Mouse (Mus musculus): ENCODE results near the gene Htra2. TPM values are rescaled to one million over a fixed set of nuclear protein-coding genes. Genes with fewer than 3 reads are reported as not detected.

Htra2 gene
- polyA plus RNA-seq, 1 experiment from 2014 or later = 71.2 TPM

DNA sequence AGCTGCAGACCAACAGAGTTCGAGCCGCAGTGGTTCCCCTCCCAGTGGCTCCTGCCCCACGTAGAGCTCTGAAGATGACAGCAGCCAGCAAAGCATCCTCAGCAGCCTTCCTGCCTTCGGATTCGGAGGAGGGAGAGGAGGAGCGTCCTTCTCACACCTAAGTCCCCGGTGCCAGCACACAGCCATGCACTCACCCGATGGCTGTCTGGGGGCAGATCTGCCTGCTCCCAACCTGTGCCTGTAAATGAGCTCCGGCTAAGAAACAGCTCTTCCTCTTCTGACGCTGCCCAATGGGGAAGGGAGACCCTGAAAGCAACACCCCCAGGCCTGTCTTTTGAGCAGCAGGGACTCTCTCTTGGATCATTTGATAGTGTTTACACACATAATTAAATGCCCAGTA is 25.3 kb downstream of the Htra2 start:
- peaks cover 35% of the 10 kb centered on the region for H3K27me3 ChIP-seq
- H3K4me1 ChIP-seq (replicated peaks) = peaks cover 42% of the 10 kb centered on the region
- no peak overlapping the region for H3K4me3 ChIP-seq
- no peak overlapping the region for H3K4me2 ChIP-seq
- no peak for ATAC-seq (replicated peaks; ENCODE audit: insufficient number of reproducible peaks, insufficient read depth, low FRiP score, low read depth)
- WGBS = 50% methylated on average over 10 of the region's 10 CpGs
- H3K9me3 ChIP-seq (replicated peaks) = no peaks in the 10 kb centered on the region
- no peak overlapping the region for H3K27ac ChIP-seq
- H3K36me3 ChIP-seq = no peaks in the 10 kb centered on the region
- H3K9ac ChIP-seq = no peak overlapping the region

DNA sequence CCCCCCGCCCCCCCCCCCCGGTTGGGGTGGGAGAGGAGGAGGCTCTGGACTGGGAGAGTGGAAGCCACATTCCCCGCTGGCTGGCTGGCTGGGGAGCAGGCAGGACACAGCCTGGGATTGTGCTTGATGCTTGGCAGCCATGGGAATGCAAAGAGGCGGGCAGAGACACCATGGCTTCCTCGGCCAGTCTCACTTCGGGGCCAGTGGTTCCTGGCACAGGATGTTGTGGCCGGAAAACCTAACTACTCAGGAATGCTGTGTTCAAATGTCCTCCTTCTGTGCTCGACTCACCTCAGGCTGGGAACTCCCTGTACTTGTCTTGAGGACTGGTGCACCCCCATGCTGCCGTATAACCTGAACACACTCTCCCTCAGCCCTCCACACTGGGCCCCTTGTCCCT is 27.4 kb downstream of the Htra2 start:
- Histone ChIP-seq H3K27ac (no peak overlapping the region), H3K4me1 (replicated peaks) (peaks cover 28% of the 10 kb centered on the region), H3K4me3 (no peak overlapping the region), H3K9me3 (replicated peaks) (no peaks in the 10 kb centered on the region), H3K36me3 (no peaks in the 10 kb centered on the region), H3K9ac (no peak overlapping the region), H3K27me3 (peaks cover 31% of the 10 kb centered on the region), H3K4me2 (no peak overlapping the region)
- ATAC-seq (replicated peaks; ENCODE audit: insufficient number of reproducible peaks, insufficient read depth, low FRiP score, low read depth) = no peak; the same call in 1 of the 2 replicates
- 48% methylated on average over 7 of the region's 9 CpGs for WGBS

DNA sequence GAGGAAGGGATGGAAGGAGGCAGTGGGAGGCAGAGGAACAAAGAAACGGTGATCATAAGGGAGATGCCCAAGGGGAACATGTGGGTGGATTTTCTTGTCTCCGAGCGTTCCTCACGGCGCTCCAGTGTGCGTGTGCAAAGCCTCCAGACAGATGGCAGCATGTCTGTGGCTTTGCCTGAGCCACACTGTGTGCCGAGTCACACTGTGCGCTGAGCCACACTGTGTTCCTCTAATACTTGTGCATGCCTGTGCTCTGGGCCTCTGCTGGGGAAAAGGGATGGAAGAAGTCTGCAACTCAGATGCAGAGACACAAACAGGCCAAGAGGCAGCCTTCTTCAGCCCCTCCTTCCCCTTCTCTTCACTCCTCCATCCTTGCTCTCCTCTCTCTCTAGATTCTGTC is 27.8 kb downstream of the Htra2 start:
- Histone ChIP-seq H3K9me3 (replicated peaks) (no peaks in the 10 kb centered on the region), H3K36me3 (no peaks in the 10 kb centered on the region), H3K27ac (no peak overlapping the region), H3K4me2 (no peak overlapping the region), H3K9ac (no peak overlapping the region), H3K4me1 (replicated peaks) (peaks cover 24% of the 10 kb centered on the region), H3K27me3 (peaks cover 29% of the 10 kb centered on the region), H3K4me3 (no peak overlapping the region)
- WGBS = 70% methylated on average over 8 of the region's 8 CpGs
- ATAC-seq (replicated peaks; ENCODE audit: insufficient number of reproducible peaks, insufficient read depth, low FRiP score, low read depth) = no peak; the same call in 1 of the 2 replicates

DNA sequence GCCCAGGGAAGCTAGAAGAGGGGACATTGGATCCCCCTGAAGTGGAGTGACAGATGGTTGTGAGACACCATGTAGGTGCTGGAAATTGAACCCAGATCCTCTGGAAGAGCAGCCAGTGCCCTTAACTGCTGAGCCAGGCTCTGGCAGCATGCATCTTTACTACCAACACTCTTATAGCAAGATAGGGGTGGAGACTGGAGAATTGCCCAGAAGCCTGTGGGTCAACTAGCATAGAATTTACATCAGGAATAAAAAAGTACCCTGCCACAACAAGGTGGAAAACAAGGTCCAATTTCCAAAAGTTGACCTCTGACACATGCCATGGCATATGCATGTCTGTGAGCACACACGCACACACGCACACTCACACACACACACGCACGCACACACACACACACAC is 29.9 kb downstream of the Htra2 start:
- Histone ChIP-seq H3K9ac (no peak overlapping the region), H3K4me1 (replicated peaks) (peaks cover 11% of the 10 kb centered on the region; the same call in 1 of the 2 replicates), H3K4me3 (no peak overlapping the region), H3K4me2 (no peak overlapping the region), H3K27ac (no peak overlapping the region), H3K27me3 (peaks cover 14% of the 10 kb centered on the region; the same call in 1 of the 2 replicates), H3K9me3 (replicated peaks) (no peaks in the 10 kb centered on the region), H3K36me3 (no peaks in the 10 kb centered on the region)
- 82% methylated on average over 4 of the region's 4 CpGs for WGBS
- no peak for ATAC-seq (replicated peaks; ENCODE audit: insufficient number of reproducible peaks, insufficient read depth, low FRiP score, low read depth)

DNA sequence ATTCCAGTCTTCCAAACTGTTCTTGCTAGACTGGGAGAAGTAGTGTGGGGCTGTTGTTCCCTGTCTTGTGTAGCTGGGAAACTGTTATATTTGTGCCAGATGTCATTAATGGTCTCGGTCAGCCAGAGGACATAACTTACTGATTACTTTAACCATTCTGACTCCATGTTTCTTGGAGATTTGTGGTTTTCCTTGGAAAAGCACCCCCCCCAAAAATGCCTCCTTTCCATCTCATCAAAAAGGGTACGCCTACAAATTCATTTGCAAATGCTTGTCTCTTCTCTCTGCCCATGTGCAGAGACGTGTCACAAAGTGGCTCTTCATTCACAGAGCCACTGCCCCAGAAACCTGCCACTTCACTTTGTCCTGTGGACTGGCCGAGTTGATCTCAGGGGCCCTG is 30.7 kb downstream of the Htra2 start:
- Histone ChIP-seq H3K36me3 (no peaks in the 10 kb centered on the region), H3K4me3 (no peak overlapping the region), H3K27ac (no peak overlapping the region), H3K4me1 (replicated peaks) (0 out of 2 replicates have a peak, but pooled peaks cover 8% of the 10 kb centered on the region), H3K9ac (no peak overlapping the region), H3K9me3 (replicated peaks) (no peaks in the 10 kb centered on the region), H3K4me2 (no peak overlapping the region), H3K27me3 (peaks cover 14% of the 10 kb centered on the region; the same call in 1 of the 2 replicates)
- 65% methylated on average over 4 of the region's 4 CpGs for WGBS
- no peak for ATAC-seq (replicated peaks; ENCODE audit: insufficient number of reproducible peaks, insufficient read depth, low FRiP score, low read depth)

DNA sequence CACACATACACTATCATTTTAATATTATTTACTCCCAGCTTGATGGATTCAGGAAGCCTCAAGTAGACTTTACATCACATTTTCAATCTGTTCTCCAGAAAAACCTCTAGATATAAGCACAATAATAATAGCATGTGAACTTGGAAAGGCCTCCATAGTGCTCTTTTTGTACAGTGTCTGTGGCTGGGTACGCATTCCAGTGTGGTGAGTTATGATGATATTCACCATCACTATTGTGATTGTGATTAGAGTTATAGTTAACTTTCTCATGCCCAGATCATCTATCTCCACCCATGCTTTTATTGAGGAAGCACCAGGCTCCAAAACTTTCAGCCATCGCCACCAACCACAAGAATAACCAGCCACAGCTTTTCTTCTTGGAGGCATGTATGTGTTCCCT is 31.3 kb downstream of the Htra2 start:
- H3K9me3 ChIP-seq (replicated peaks) = no peaks in the 10 kb centered on the region
- ATAC-seq (replicated peaks; ENCODE audit: insufficient number of reproducible peaks, insufficient read depth, low FRiP score, low read depth) = no peak
- H3K4me2 ChIP-seq = no peak overlapping the region
- H3K9ac ChIP-seq = no peak overlapping the region
- H3K36me3 ChIP-seq = no peaks in the 10 kb centered on the region
- H3K27me3 ChIP-seq = peaks cover 11% of the 10 kb centered on the region; the same call in 1 of the 2 replicates
- no peak overlapping the region for H3K27ac ChIP-seq
- 0 out of 2 replicates have a peak, but pooled peaks cover 8% of the 10 kb centered on the region for H3K4me1 ChIP-seq (replicated peaks)
- 91% methylated on average over 2 of the region's 2 CpGs for WGBS
- no peak overlapping the region for H3K4me3 ChIP-seq

DNA sequence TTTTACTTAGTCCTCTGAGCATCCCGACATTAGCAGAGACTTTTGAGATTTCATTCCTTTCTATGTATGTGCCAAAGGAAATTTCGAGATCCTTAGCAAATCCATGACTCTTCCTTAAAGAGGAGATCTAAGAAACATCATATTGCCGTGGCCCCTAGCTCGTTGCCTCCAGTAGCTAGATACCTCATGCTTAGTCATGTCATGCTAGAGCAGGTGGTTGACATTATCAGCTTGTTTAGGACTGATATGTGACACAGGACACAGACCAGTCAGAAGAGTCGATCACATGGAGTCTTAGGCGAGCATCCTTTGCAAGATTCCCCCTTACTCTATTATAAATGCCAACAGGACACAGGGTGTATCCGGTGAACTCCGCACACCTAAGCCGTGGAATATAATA is 32.1 kb downstream of the Htra2 start:
- Histone ChIP-seq H3K4me1 (replicated peaks) (0 out of 2 replicates have a peak, but pooled peaks cover 5% of the 10 kb centered on the region), H3K27ac (no peak overlapping the region), H3K4me2 (no peak overlapping the region), H3K36me3 (no peaks in the 10 kb centered on the region), H3K4me3 (no peak overlapping the region), H3K27me3 (0 out of 2 replicates have a peak, but pooled peaks cover 5% of the 10 kb centered on the region), H3K9ac (no peak overlapping the region), H3K9me3 (replicated peaks) (no peaks in the 10 kb centered on the region)
- WGBS = 74% methylated on average over 9 of the region's 9 CpGs
- no peak for ATAC-seq (replicated peaks; ENCODE audit: insufficient number of reproducible peaks, insufficient read depth, low FRiP score, low read depth)

DNA sequence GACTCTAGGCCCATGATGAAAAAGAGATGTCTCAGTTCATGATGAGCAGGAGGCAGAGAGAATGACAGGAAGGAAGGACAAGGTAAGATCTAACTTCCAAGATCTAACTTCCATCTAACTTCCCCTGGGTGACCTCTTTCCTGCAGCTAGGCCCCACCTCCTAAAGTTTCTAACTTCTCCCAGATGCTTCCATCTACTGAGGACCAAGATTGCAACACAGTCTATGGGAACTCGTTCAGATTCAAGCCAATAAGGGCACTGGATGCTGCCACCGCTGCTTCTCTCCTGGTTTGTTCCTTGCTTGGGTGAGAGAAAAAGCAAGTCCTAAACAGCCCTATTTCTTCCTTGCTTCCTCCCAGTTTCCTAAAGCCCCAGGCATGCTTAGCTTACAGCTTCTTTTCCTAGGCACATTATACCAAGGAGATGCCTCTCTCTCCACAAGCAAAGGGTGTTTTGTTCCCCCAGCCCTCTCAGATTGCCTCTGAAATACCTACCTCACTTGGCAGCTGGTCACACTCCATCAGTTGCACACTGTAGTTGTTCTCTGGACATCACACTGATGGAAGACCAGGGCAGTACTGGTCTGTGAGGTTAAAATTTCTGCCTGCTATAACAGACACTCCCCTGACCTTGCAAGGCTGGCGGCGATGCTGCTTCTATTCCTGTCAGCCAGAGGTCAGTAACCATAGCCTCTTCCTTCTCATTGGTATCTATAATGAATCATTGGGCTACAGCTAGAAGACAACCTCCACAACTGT is 34.1 kb downstream of the Htra2 start:
- Histone ChIP-seq H3K4me1 (replicated peaks) (peaks cover 3% of the 10 kb centered on the region; the same call in 1 of the 2 replicates), H3K27ac (no peak overlapping the region), H3K36me3 (no peaks in the 10 kb centered on the region), H3K9ac (no peak overlapping the region), H3K27me3 (no peaks in the 10 kb centered on the region), H3K4me2 (no peak overlapping the region), H3K9me3 (replicated peaks) (no peaks in the 10 kb centered on the region), H3K4me3 (no peak overlapping the region)
- no peak for ATAC-seq (replicated peaks; ENCODE audit: insufficient number of reproducible peaks, insufficient read depth, low FRiP score, low read depth)
- 70% methylated on average over 4 of the region's 4 CpGs for WGBS

DNA sequence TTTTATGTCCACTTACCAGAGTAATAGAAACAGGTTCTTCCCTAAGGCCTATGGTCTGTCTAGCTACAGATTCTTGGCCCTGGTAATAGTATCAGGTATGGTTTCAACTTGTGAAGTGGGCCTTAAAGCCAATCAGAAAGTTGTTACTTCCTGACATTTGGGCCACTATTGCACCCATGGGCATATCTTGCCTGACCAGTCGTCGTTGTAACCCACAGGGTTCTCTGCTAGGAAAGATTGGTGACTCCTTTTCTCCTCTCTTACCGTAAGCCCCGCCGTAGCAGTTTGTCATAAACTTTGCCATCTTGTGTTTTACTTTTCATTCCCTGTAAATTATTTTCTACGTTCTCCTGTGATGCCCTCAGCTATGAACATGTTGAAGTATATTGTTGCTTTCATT is 35.0 kb downstream of the Htra2 start:
- Histone ChIP-seq H3K36me3 (no peaks in the 10 kb centered on the region), H3K9me3 (replicated peaks) (no peaks in the 10 kb centered on the region), H3K9ac (no peak overlapping the region), H3K27ac (no peak overlapping the region), H3K27me3 (no peaks in the 10 kb centered on the region), H3K4me3 (no peak overlapping the region), H3K4me2 (no peak overlapping the region), H3K4me1 (replicated peaks) (peaks cover 3% of the 10 kb centered on the region; the same call in 1 of the 2 replicates)
- WGBS = 84% methylated on average over 6 of the region's 6 CpGs
- ATAC-seq (replicated peaks; ENCODE audit: insufficient number of reproducible peaks, insufficient read depth, low FRiP score, low read depth) = no peak

DNA sequence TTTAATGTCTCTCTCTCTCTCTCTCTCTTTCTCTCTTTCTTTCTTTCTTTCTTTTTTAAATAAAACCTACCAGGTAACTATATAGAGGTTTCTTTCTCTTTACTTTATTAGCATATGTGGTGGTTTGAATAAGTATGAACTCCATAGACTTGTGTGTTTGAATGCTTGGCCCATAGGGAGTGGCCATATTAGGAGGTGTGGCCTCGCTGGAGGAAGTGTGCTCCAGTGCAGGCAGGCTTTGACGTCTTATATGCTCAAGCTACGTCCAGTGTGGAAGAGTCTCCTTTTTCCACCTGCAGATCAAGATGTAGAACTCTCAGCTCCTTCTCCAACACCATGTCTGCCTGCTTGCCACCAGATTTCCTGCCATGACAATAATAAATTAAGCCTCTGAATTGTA is 36.0 kb downstream of the Htra2 start:
- Histone ChIP-seq H3K27me3 (no peaks in the 10 kb centered on the region), H3K4me3 (no peak overlapping the region), H3K4me2 (no peak overlapping the region), H3K9me3 (replicated peaks) (no peaks in the 10 kb centered on the region), H3K27ac (no peak overlapping the region), H3K36me3 (no peaks in the 10 kb centered on the region), H3K9ac (no peak overlapping the region), H3K4me1 (replicated peaks) (peaks cover 3% of the 10 kb centered on the region; the same call in 1 of the 2 replicates)
- 73% methylated on average over 3 of the region's 3 CpGs for WGBS
- no peak for ATAC-seq (replicated peaks; ENCODE audit: insufficient number of reproducible peaks, insufficient read depth, low FRiP score, low read depth)

DNA sequence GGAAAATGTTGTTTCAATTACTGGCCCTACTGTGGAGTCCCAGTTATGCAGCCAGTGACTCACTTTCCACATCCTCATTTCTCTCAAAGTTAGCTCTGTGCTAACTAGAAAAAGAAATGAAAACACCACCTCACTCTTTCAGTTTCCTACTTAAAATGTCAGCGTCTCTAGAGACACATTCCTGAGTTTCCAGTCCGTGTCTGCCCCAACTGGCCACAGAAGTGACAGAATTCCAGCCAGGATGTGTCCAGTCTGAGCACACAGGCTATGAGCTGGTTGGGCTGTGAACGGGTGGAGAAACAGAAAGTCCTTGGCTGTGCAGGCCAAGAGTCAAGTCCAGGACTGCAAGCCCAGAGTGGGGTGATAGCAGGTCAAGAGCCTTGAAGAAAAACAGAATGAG is 37.9 kb downstream of the Htra2 start:
- no peak for ATAC-seq (replicated peaks; ENCODE audit: insufficient number of reproducible peaks, insufficient read depth, low FRiP score, low read depth)
- H3K27ac ChIP-seq = peak overlapping the region; percentile 54
- 11% methylated on average over 3 of the region's 3 CpGs for WGBS

DNA sequence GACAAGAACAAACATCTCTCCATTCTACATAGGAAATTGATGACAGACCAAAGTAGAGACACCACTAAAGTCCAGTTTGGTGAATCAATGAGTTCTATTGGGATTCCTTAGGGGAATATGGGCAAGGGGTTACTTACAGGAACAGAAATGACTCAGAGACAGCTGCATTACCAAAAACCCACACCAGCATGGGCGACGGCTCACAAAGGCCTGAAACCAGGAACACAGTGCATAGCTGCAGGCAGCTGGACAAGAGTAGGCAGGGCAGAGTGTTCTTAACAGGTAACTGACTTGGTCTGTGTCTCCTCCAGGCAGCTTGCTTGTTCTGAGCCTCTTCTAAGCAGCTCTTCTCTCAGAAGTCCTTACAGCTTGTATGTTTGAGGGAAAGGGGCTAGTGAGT is 39.3 kb downstream of the Htra2 start:
- no peak overlapping the region for H3K9ac ChIP-seq
- peaks cover 3% of the 10 kb centered on the region; the same call in 1 of the 2 replicates for H3K4me1 ChIP-seq (replicated peaks)
- ATAC-seq (replicated peaks; ENCODE audit: insufficient number of reproducible peaks, insufficient read depth, low FRiP score, low read depth) = no peak
- no peak overlapping the region for H3K4me3 ChIP-seq
- H3K9me3 ChIP-seq (replicated peaks) = no peaks in the 10 kb centered on the region
- H3K36me3 ChIP-seq = no peaks in the 10 kb centered on the region
- WGBS = 92% methylated on average over 2 of the region's 2 CpGs
- no peak overlapping the region for H3K4me2 ChIP-seq
- no peaks in the 10 kb centered on the region for H3K27me3 ChIP-seq
- no peak overlapping the region for H3K27ac ChIP-seq

More for the DNA sequence above, 37.9 kb downstream of the Htra2 start:
- no peaks in the 10 kb centered on the region for H3K27me3 ChIP-seq
- H3K9me3 ChIP-seq (replicated peaks) = no peaks in the 10 kb centered on the region
- H3K4me2 ChIP-seq = no peak overlapping the region
- H3K36me3 ChIP-seq = no peaks in the 10 kb centered on the region
- no peak overlapping the region for H3K9ac ChIP-seq
- no peak overlapping the region for H3K4me3 ChIP-seq
- H3K4me1 ChIP-seq (replicated peaks) = peaks cover 3% of the 10 kb centered on the region; the same call in 1 of the 2 replicates

Measured in heart, embryonic 15.5 days (tissue).